Mouse (Mus musculus) heart, postnatal 0 days (tissue): Measurements from ENCODE around the gene Fam107a. TPM values are rescaled to one million over a fixed set of nuclear protein-coding genes. Genes with fewer than 3 reads are reported as not detected.
A peak's percentile ranks its signal among the peaks of the same experiment; 100 is the strongest.
"Not testable (repeated sequence)": the region's sequence is repeated elsewhere in the genome, so short reads cannot be mapped to it uniquely, and the experiment has no call there.

Experiments
- ATAC-seq: fragments of 200-750 bp; cut with Nextera tagmentation; 2 replicates; pipeline ENCODE4 v1.8.0; 2017; ENCODE audit warnings: low read depth, moderate number of reproducible peaks, moderate library complexity; ENCODE audit not compliant: insufficient read depth
- DNase-seq: peaks from one replicate; pipeline ENCODE4 v3.0.0-alpha.2; 2016; ENCODE audit warnings: low spot score
- H3K27ac ChIP-seq: fragments of 300-500 bp; sonication (generic); 2 replicates; pipeline ENCODE4 v1.5.1; 2014; ENCODE audit warnings: low read depth, mild to moderate bottlenecking
- H3K27me3 ChIP-seq: fragments of 300-500 bp; sonication (generic); 2 replicates; pipeline ENCODE4 v1.6.1; 2014; ENCODE audit warnings: low read length, mixed read lengths; ENCODE audit not compliant: control insufficient read depth, insufficient read depth
- H3K36me3 ChIP-seq: fragments of 300-500 bp; sonication (generic); replicated peaks from 2 replicates; pipeline ENCODE4 v1.6.1; 2014; ENCODE audit warnings: low read length, mixed read lengths; ENCODE audit not compliant: control insufficient read depth, insufficient read depth
- H3K4me1 ChIP-seq: fragments of 300-500 bp; sonication (generic); 2 replicates; pipeline ENCODE4 v1.6.1; 2014; ENCODE audit warnings: antibody characterized with exemption; ENCODE audit not compliant: control insufficient read depth, insufficient read depth
- H3K4me2 ChIP-seq: fragments of 300-500 bp; sonication (generic); 2 replicates; pipeline ENCODE4 v1.6.1; 2014; ENCODE audit warnings: low read depth, mild to moderate bottlenecking, low read length, moderate library complexity
- H3K4me3 ChIP-seq: fragments of 300-500 bp; sonication (generic); 2 replicates; pipeline ENCODE4 v1.5.1; 2014; ENCODE audit warnings: low read depth, low read length
- H3K9ac ChIP-seq: fragments of 300-500 bp; sonication (generic); replicated peaks from 2 replicates; pipeline ENCODE4 v1.6.1; 2014; ENCODE audit warnings: low read depth, low read length, mixed read lengths
- H3K9me3 ChIP-seq: fragments of 300-500 bp; sonication (generic); replicated peaks from 2 replicates; pipeline ENCODE4 v1.6.1; 2016; ENCODE audit warnings: low read length; ENCODE audit not compliant: control insufficient read depth
- CTCF ChIP-seq: IDR thresholded peaks from 2 replicates; pipeline ENCODE4 v1.5.1; 2016; ENCODE audit warnings: antibody characterized with exemption, control low read depth, low read depth
- EP300 ChIP-seq: IDR thresholded peaks from 2 replicates; pipeline ENCODE4 v1.6.1; 2016; ENCODE audit warnings: antibody characterized with exemption, low read depth
- WGBS: fragments of 180-500 bp; shearing (Covaris S2); extraction: QIAGEN DNeasy Blood & Tissue Kit; methylation state at CpG from one replicate; pipeline ENCODE4 v1.1.7; 2014; 5-methylcytosine and 5-hydroxymethylcytosine counted together
- polyA plus RNA-seq: library from polyadenylated mRNA; unstranded; fragments of >200 nt; fragmentation: Nextera tagmentation; extraction: Ambion mirVana; gene quantifications from 2 replicates; pipeline ENCODE4 v1.2.1, GENCODE M21; 2015
- total RNA-seq: library from RNA; depleted of rRNA; stranded (reverse); fragments of >200 nt; gene quantifications from 2 replicates; pipeline ENCODE4 v1.2.3, GENCODE M21; 2014; ENCODE audit warnings: low replicate concordance

Fam107a gene
- total and polyA plus RNA-seq, 2 experiments from 2014 or later, result 0.26 to 3.2 TPM

GRCm38 (mm10) chr14:8305014-8305413 is 12.8 kb downstream of the Fam107a start:
- ATAC-seq (no peak), DNase-seq (no peak)
- no peak for TF ChIP-seq EP300
- TF ChIP-seq CTCF, result no peak

GRCm38 (mm10) chr14:8304082-8304481 is 13.7 kb downstream of the Fam107a start:
- DNase-seq, result no peak
- TF ChIP-seq CTCF (no peak), EP300 (no peak)
- H3K36me3 ChIP-seq, result no peaks in the 10 kb centered on the region

More at GRCm38 (mm10) chr14:8305014-8305413, 12.8 kb downstream of the Fam107a start:
- Histone ChIP-seq H3K4me2 (no peak overlapping the region), H3K36me3 (no peaks in the 10 kb centered on the region), H3K9ac (no peak overlapping the region), H3K4me3 (no peak overlapping the region), H3K4me1 (peaks cover 6% of the 10 kb centered on the region; the same call in 1 of the 2 replicates), H3K9me3 (no peaks in the 10 kb centered on the region), H3K27ac (no peak overlapping the region), H3K27me3 (no peaks in the 10 kb centered on the region)
- WGBS, result 69% methylated on average over 3 of the region's 3 CpGs

GRCm38 (mm10) chr14:8302687-8303086 is 15.1 kb downstream of the Fam107a start:
- Histone ChIP-seq H3K4me3 (no peak overlapping the region), H3K4me1 (no peaks in the 10 kb centered on the region), H3K36me3 (no peaks in the 10 kb centered on the region), H3K4me2 (no peak overlapping the region), H3K27ac (no peak overlapping the region), H3K9me3 (no peaks in the 10 kb centered on the region), H3K27me3 (no peaks in the 10 kb centered on the region), H3K9ac (no peak overlapping the region)
- no peak for DNase-seq
- no peak for ATAC-seq
- TF ChIP-seq EP300, result no peak
- TF ChIP-seq CTCF, result no peak
- WGBS, result 14% methylated on average over 10 of the region's 10 CpGs

More at GRCm38 (mm10) chr14:8304082-8304481, 13.7 kb downstream of the Fam107a start:
- Histone ChIP-seq H3K27me3 (no peaks in the 10 kb centered on the region), H3K4me3 (no peak overlapping the region), H3K4me1 (no peaks in the 10 kb centered on the region), H3K9ac (no peak overlapping the region), H3K27ac (no peak overlapping the region), H3K9me3 (no peaks in the 10 kb centered on the region), H3K4me2 (no peak overlapping the region)
- no peak for ATAC-seq

GRCm38 (mm10) chr14:8300281-8300680 is 17.5 kb downstream of the Fam107a start:
- Histone ChIP-seq H3K9me3 (no peaks in the 10 kb centered on the region), H3K9ac (no peak overlapping the region), H3K27ac (no peak overlapping the region), H3K4me1 (no peaks in the 10 kb centered on the region), H3K36me3 (no peaks in the 10 kb centered on the region), H3K27me3 (no peaks in the 10 kb centered on the region), H3K4me3 (no peak overlapping the region), H3K4me2 (no peak overlapping the region)
- TF ChIP-seq CTCF, result peak; percentile 61
- no peak for TF ChIP-seq EP300
- WGBS, result 27% methylated on average over 8 of the region's 8 CpGs
- DNase-seq, result no peak
- ATAC-seq, result peak; percentile 39; the same call in 1 of the 2 replicates

DNA sequence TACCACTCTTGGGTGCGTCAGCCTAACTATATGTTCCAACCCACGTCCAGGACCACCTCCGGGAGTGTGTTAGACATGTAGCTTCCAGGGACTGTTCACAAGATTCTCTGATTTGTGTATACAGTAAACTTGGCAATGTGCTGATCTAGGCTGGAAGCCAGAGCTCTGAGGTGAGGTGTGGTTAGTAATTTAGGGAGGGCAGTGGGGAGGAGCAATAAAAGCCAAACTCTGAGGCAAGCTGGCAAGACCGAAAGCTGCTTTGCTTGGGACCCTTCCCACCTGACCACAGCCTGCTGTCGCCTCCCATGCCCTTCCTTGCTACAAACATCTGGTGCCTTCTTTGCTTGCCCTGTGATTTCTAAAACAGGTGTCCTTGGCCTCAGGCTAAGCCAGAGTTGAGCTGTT is 19.9 kb downstream of the Fam107a start:
- TF ChIP-seq EP300 (no peak), CTCF (no peak)
- no peaks in the 10 kb centered on the region for H3K36me3 ChIP-seq
- no peak for ATAC-seq
- H3K27me3 ChIP-seq, result no peaks in the 10 kb centered on the region
- H3K4me3 ChIP-seq, result no peak overlapping the region
- no peaks in the 10 kb centered on the region for H3K4me1 ChIP-seq
- WGBS, result 54% methylated on average over 5 of the region's 5 CpGs
- no peak overlapping the region for H3K27ac ChIP-seq
- H3K4me2 ChIP-seq, result no peak overlapping the region
- H3K9ac ChIP-seq, result no peak overlapping the region
- no peaks in the 10 kb centered on the region for H3K9me3 ChIP-seq
- DNase-seq, result no peak

- Histone ChIP-seq H3K36me3 (no peaks in the 10 kb centered on the region), H3K4me1 (no peaks in the 10 kb centered on the region), H3K27me3 (no peaks in the 10 kb centered on the region), H3K9me3 (no peaks in the 10 kb centered on the region), H3K9ac (no peak overlapping the region), H3K4me3 (no peak overlapping the region), H3K27ac (no peak overlapping the region), H3K4me2 (no peak overlapping the region)
- DNase-seq, result no peak
- ATAC-seq, result no peak
- TF ChIP-seq EP300, result no peak
- TF ChIP-seq CTCF, result no peak
- WGBS, result 68% methylated on average over 1 of the region's 1 CpGs
Measured at GRCm38 (mm10) chr14:8294257-8294656, 23.6 kb downstream of the Fam107a start.

- 79% methylated on average over 5 of the region's 5 CpGs for WGBS
- not testable (repeated sequence) for H3K27me3 ChIP-seq
Measured at GRCm38 (mm10) chr14:8286595-8286994, 31.2 kb downstream of the Fam107a start.

More at GRCm38 (mm10) chr14:8286595-8286994, 31.2 kb downstream of the Fam107a start:
- not testable (repeated sequence) for DNase-seq, H3K4me3 ChIP-seq, H3K27ac ChIP-seq, H3K9me3 ChIP-seq, H3K4me2 ChIP-seq, H3K9ac ChIP-seq, H3K36me3 ChIP-seq, H3K4me1 ChIP-seq
- peak; percentile 82 for ATAC-seq
